Mouse (Mus musculus) urinary bladder, postnatal 4 days (tissue): ENCODE measurements at regions not wholly inside any gene's neighbourhood (a gene's known extent, or its start where the extent isn't known, plus 50 kb on each side); places are given as distances from the start of the nearest gene placed in this dataset.

Experiments
- DNase-seq, 2 experiments: peaks; one replicate each; pipeline ENCODE4 v3.0.0; 2021 to 2022; ENCODE audit warnings: low spot score in 2 of 2

DNA sequence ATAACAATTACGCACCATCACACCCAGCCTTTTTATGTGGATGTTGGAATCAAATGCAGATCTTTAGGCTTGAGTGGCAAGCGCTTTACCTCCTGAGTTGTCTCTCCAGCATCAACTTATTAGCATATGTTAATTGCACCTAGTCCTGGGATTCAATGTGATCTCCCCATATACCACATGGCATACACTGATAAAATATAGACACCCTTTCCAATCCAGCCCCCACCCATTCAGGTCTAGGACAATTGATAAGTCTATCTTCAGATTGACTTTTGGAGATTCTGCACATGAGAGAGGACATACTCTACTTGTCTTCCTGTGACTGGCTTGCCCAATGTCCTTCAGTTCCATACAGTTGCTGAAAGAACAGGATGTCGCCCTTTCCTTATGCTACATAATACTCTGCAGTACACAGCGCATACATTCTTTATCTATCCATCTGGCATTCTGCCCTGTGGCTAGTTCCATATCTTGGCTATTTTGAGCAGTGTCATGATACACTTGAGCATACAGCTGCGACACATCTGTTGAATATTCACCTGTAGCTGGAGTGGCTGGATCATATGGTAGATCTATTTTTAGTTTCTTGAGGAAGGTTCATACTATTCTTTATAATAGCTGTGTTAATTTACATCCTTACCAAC, 120.3 kb downstream of the Gsdmc2 start:
- DNase-seq = no peak

DNA sequence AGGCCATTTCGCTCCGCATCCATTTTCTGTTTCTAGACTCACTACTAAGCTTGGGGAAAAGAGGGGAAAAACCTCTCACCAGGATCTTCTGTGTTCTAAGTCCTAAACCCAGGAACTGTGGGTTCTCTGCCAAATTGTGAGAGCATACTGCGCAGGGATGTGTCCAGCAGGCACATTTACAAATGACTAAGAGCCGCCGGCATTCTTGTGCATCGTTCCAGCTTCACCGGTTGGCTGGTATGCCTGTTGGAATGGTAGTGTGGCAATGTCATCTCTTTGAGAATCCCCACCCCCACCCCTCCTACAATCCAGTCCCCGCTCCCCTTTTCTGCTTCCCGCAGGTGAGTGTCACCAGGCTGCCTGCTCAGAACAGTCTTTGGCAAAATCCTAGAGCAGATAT, 122.0 kb downstream of the Gsdmc2 start:
- no peak for DNase-seq

DNA sequence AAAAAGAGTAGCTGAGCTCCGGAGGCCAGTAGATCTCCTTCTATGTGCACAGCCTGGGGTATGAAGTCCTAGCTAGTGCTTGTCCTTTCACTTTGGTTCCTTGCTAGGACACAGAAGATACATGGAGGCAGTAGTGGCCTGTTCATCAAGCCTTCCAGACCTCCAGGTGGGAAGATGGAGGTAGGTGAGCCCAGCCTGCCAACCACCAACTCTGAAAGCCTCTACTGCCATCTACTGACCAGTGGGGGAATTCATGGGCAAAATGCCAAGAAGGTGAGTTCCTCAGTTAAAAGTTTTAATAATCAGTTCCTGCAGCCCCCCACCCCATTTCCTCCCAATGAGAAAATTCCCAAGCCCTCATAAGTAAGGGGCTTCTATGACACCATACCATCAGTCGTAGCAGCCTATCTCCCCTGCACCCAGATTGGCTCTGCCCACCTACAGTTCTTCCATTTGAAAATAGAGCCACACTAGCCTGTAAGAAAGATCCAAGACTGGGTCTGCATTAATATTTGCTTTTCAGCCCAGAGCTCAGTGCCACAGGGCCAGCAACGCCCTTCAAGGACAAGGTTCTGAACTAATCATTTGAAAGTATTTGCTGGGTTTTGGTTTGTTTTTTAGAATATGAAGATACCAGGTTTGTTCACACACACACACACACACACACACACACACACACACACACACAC, 123.2 kb downstream of the Gsdmc2 start:
- DNase-seq = peak in 1 of 2 experiments; percentile 21

DNA sequence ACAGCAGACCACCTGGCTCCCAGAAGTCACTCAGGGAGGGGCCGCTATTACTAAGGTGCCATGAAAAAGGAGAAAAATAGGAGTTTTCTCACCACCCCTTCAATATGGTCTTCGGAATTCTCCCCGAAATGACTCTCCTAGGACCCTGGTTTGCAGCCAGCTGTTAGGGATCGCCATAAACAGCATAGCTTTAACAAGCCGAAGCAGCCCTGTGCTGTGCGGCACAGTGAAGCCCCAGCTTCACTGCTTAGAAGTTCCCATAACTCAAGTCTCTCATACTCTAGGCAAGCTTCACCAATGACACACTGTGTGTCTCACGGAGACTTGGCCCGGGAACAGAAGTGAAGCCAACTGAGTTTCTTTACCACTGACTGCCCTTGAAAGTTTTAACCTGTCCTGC, 127.2 kb downstream of the Gsdmc2 start:
- DNase-seq = no peak

DNA sequence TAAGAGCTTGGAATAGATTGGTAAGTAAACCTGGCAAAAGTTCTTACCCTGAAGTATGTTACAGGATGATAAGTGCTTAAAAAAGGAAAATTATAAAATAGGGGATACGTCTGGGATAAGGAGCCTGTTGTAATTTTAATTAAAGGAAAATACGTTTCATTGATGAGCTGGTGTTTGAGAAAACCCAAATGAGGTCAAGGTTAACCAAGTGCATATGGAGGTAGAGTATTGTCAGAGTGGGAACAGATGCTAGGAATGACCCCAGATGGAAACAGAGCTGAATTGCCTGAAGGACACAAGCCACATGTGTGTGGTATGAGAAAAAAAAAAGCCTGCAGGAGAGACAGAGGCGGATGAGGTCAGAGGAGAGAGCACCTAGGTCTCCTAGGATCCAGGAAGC, 131.3 kb downstream of the Gsdmc2 start:
- DNase-seq = no peak

DNA sequence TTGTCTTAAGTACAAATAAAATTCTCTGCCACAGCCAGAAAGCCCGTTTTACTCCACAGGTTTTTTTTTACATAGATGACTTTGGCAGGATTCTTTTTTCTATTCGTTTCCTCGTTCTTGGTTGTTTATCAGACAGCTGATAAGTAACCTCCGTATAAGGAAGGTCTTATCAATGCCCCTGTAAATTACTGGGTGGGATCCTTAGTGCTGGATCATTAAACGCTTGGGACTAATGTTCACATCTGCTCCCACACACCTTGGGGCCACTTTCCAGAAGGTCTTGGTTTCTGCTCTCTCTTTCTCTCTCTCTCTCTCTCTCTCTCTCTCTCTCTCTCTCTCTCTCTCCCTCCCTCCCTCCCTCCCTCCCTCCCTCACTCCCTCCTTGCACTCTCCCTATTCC, 134.6 kb downstream of the Gsdmc2 start:
- DNase-seq = no peak

DNA sequence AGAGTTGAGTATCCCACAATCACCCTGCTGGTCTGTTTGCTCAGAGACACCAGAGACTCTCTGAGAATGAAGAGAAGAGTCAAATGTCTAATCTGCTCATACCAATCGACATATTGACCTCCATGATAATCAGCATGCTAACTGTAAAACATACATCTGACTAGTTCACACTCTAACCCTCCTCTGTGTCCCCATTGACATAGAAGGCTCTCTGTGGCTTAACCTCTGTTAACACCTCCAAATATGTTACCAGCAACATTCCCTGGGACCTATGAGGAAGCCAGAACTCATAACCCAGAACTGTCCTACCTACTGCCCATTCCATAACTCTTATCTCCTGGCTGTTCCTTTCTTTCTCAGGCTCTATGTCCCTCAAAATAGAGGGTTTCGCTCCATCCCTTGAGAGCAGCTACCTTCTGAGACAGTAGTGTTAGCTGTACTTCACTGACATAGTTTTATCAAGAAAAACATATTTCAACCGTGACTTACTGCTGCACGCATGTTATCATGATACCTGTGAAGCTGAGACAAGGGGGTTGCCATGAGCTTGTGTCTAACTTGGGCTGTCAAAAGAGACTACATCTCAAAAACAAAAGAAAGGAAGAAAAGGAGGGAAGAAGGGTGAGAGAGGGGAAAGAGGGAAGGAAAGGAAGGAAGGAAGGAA, 135.6 kb downstream of the Gsdmc2 start:
- no peak for DNase-seq

DNA sequence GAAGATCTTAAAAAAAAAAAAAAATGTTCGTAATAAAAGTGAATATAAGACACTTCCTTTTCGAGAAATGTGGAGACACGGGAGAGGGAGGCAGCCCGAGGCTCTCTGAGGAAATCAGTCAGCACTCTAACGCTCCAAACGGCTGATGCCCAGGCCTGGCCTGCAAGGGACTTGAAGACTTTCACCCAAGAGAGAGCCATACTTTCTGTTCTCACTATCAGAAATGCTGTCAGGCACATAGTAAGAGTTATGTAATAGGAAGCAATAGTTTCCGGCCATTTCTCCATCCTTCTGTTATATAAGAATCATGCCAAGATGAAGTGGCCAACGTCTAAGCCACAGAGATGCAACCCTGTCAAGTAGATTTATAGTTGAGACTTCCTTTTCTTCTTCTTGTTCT, 140.3 kb downstream of the Gsdmc2 start:
- no peak for DNase-seq

DNA sequence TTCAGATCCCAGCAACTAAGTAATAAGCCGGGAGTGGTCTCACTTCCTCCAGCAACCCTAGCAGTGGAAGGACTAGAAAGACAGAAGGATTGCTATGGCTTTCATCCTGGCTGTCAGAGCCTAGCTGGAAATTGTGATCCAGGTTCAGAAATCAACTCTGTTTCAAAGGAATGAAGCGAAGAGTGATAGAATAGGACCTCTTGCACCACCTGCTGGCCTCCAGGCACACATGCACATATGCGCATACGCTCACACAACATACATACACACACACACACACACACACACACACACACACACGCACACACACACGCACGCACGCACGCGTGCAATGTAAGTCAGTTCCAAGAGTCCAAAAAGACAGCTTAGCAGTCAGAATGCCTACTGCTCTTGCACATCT, 147.1 kb downstream of the Gsdmc2 start:
- no peak for DNase-seq

DNA sequence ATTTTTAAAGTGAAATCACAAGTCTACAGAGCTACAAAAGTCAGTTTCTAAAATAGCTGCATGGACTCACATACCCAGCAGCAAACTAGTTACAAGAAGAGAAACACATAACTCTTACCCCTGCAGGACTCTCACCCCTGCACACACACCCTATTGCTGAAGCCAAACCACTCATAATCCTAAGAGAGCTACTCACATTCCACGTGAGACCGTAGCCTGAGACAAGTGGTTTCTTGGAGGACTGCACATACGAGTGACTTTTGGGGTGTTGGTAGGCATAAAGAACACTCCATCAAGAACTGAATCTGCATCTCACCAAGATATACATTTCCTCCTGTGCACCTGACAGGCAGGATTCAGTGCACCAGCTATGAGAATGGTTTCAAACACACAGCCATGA, 150.8 kb downstream of the Gsdmc2 start:
- DNase-seq = no peak

DNA sequence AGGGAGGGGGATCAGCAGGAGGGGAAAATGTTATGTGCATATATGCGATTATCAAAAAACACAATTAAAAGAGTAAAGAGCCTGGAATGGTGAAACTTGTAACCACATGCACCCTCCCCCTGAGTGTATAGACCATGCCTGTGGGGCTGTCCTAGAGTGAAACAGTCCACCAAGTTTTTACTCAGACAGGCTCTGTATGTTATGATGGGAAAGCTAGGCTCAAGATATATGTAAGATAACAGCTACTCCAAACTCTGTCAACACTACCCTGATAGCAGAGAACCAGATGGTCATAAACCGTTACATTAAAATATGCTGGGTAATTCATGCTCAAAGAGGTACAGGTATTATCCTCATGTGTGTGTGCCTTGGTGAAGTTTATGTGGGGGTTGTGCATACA, 151.4 kb downstream of the Gsdmc2 start:
- DNase-seq = no peak

DNA sequence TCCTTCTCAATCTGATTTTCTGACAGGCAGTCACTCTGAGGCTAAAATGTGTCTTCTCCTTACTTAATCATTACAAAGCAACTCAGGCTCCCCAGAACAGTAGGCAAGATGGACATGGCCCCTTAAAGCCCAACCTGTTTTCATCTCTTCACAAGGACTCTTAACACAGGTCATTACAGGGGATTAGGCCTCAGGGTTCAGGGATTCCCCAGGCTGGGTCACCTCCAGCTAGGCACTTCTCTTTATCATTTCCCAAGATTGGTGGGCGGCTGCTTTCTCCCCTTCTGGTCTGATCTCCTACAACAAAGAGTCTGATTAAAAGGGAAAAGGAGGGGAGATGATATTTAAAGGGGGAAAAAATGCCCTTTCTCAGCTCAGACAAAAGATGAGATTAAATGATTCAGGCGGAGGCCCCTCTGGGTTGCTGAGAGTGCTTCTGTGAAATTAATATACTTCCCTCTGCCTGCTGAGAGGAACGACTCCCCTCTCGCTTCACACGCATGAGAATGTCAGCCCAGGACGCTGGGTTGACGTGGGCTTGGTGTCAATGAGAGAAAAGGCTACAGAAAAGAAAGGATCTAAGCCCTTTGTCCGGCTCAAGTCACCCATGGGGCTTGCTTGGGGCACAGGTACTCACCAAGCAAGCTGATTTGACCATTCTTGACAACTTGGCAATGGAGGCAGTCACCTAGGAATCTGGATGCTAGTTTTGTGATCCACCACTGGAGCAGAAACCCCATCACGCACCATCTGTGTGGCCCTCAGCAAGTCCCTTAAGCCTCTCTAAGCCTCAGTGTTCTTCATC, 152.3 kb downstream of the Gsdmc2 start:
- no peak for DNase-seq

DNA sequence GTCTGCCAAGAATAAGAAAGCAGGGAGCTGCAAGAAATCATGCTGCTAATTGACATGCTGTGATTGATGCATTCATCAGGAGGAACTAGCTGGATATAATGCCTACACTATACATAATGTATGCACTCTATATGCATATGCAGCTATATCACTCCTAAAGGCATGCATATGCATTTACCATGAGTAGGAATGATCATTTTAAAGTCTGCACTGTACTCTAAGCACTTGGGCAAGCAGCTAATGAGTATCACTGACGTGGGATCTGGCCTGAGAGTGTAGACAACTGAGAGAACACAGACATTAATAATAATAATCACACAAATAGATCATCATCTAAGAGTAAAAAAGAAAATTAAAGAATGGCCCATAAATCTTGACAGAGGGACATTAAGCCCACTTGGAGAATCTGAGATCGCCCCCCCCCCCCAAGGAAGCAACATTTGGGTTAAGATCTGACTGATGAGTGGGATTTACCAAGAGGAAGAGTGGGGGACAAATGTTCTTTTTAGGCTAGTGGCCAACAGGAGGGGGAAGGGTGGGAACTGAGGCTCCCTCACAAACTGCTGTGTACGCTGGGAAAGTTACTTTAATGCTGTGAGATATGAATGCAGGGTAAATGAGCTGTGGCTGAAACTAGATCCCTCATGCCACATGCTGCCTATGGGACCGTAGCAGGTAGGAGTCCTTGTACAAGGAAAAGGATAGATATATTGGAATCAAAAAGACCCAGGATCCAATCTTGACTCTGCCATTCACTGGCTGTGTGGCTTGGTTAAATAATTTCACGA, 155.0 kb downstream of the Gsdmc2 start:
- DNase-seq = no peak

DNA sequence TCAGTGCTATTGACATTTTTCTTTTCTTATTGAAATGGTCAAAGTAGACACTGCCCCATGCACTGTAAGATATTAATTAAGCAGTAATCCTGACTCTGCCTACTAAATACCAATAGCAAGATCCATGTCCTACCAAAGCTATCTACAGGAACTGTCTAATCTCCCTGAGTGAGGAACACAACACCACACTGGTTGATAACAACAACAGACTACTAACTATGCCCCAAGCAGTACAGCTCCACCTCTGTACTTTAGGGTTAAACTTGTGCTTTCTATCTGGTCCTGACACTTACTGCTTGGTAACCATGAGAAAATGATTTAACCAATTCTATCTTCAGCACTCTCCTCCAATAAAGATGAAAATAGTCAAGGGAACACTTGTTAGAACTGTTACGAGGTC, 157.1 kb downstream of the Gsdmc2 start:
- no peak for DNase-seq

DNA sequence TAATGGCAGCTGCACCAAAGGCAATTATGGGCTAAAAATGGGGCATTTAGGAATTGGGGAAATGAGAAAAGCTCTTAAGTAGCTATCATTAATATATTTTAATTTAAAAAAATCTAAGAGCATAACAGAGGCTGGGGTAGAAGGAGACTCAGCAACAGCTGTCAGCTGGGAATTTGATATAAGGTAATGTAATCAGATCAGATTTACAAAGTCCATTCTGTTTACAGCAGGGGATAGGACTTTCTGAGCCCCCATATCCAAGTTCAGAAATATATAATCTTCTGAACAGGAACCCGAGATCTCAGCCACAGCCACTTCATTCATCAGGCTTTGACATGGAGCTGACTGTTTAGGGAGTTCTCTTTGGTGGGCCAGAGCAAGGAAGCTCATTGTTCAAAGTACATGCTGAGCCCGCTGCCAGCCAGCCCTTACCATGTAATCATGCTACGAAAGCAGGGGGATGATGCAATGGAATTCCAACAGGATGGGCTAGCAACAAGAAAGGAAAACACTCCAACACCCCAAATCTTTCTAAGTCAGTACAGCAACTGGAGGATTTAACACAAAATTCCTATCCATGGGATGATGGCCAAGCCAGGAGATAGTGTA, 157.9 kb downstream of the Gsdmc2 start:
- no peak for DNase-seq

DNA sequence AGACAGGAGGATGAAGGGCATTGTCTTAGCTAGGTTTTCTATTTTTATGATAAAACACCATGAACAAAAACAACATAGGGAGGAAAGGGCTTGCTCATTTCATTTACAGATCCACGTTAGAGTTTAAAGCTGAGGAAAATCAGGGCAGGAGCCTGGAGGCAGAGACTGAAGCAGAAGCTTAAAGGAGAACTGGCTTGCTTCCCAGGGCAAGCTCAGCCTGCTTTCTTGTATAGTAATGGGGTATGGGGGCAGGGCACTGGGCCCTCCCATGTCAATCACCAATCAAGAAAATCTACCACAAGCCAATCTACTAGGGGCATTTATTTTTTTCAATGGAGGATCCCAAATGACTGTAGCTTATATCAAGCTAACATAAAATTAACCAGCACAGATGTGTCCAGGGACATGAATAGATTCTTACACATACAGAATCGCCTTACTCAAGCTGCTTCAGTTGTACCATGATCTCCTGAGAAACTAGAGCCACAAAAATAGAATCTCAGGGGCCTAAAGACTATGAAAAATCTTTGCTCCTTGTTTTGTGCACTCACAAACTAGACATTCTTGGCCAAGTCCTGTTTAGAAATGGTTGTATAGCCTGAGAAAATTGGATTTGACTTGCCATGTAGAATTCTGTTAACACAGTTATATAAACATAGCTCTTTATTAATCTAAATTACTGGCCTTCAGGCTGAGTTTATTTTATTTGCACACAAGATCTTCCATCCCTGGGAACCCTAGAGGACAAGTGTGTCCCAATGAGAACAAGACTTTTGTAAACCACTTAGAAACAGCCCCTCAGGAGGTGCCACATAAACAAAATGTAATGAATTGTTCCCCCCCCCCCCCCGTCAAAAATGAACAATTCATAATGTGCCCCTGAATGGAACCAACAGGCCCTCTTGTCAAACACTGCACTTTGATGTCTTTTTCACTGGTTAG, 164.7 kb downstream of the Gsdmc2 start:
- DNase-seq = no peak

DNA sequence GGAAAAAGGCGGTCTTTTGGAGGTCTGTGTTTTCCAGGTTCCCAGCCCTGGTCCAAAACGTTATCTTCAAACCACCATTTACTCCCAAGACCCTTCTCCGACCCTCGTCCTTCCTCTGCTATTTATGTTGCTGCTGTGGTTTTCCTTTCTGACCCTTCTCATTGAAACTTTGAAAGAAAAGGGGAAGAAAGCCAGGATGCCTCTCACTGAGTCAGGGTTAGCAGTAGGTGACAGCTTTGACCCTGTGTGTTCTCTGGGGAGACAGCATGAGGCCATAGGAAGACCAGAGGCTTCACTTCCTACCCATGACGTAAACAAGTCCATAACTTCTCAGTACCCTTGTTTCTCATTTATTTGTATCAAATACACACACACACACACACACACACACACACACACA, 166.1 kb downstream of the Gsdmc2 start:
- no peak for DNase-seq

DNA sequence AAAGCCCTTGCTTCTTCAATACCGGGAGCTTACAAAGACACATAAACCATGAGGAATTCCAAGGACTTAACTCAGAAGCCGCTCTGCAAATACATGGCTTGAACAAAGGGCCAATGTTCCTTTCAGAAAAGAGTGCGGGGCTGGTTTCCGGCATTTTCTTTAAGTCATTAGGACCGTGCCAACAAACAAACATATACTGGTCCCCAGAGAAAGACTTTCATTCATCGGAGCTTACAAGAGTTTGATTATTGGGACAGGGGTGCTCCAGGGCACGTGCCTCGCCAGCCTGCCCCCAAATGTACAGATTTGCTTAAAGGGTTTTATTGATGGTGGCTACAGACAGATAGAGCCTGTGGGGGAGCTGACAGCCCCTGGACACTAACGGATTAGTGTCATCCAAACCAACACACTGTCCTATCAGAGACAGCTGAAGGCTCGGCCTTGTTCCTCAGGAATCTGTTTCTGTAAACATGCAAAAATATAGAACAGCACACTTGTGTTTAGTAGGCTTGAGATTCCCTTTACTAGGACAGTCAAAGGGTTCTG, 169.4 kb downstream of the Gsdmc2 start:
- DNase-seq = no peak

DNA sequence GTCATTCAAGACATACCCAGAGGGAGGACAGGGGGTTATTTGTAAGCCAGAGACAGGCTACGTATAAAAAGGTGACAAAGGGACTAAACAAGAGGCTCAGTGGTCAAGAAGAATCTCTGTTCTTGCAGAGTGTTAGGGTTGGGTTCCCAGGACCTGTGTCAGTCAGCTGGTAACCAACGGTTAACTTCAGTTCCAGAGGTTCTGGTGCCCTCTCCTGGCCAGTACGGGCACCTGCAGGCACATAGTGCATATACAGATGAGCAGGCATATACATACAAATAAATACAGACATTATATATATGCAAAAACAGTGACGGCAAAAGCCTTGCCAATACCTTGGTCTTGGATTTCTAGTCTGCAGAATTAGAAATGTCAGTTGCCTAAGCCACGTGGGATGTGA, 170.6 kb downstream of the Gsdmc2 start:
- no peak for DNase-seq

DNA sequence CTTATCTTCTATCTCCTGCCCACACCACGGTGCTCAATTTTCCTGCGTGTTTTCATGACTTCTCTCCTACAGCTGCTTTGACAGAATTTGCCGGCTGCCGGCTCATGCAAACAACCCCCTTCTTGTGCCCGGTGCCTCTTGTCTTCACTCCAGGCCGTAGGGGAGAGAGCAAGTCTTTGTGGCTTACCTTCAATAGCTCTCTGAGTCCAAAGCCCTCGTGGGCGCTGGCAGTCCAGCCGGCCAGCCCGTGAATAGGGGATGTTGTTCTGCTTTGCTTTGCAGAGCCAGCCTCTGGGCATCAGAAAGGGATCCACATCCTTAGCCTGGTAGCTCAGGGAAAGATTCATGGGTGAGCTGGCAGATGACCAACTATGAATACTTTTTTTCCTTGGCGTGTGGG, 173.9 kb downstream of the Gsdmc2 start:
- no peak for DNase-seq
